Mouse (Mus musculus) ES-E14 (cell line): ENCODE measurements around the gene Lrrc10b. TPM values are rescaled to one million over a fixed set of nuclear protein-coding genes. Genes with fewer than 3 reads are reported as not detected.

ENCODE experiments used
- DNase-seq: peaks from one replicate; pipeline ENCODE4 v3.0.0-alpha.2; 2013; ENCODE audit warnings: low read depth, low spot score
- H3K27ac ChIP-seq: 2 replicates; pipeline ENCODE4 v1.5.1; 2012; ENCODE audit warnings: low read depth, mild to moderate bottlenecking, low read length, moderate library complexity, mixed read lengths; ENCODE audit not compliant: poor library complexity, insufficient read depth, severe bottlenecking
- H3K36me3 ChIP-seq: 2 replicates; pipeline ENCODE4 v1.6.1; 2012; ENCODE audit warnings: mild to moderate bottlenecking, low read length, moderate library complexity, mixed read lengths; ENCODE audit not compliant: control insufficient read depth, poor library complexity, insufficient read depth, severe bottlenecking
- H3K4me1 ChIP-seq, 2 experiments: fragments of 150-350 bp in 1 of 2; sonication (generic) in 1 of 2; 2 replicates each; pipeline ENCODE4 v1.6.1; 2012; ENCODE audit warnings: low read length in 2 of 2, mild to moderate bottlenecking in 1 of 2, mixed read lengths in 1 of 2; ENCODE audit not compliant: control insufficient read depth in 2 of 2, insufficient read depth in 2 of 2, poor library complexity in 1 of 2
- H3K4me3 ChIP-seq, 2 experiments: fragments of 150-350 bp in 1 of 2; sonication (generic) in 1 of 2; 2 replicates each; pipeline ENCODE4 v1.5.1; 2012; ENCODE audit warnings: low read length in 2 of 2, low read depth in 1 of 2, mild to moderate bottlenecking in 1 of 2, mixed read lengths in 1 of 2; ENCODE audit not compliant: insufficient read depth in 1 of 2, poor library complexity in 1 of 2, severe bottlenecking in 1 of 2
- H3K9ac ChIP-seq: 2 replicates; pipeline ENCODE4 v1.6.1; 2012; ENCODE audit warnings: low read depth, mild to moderate bottlenecking, low read length, mixed read lengths; ENCODE audit not compliant: poor library complexity, insufficient read depth, severe bottlenecking
- H3K9me3 ChIP-seq: fragments of 150-350 bp; sonication (generic); 2 replicates; pipeline ENCODE4 v1.6.1; 2012; ENCODE audit warnings: low read depth, mild to moderate bottlenecking, low read length; ENCODE audit not compliant: control insufficient read depth, insufficient read depth
- CHD2 ChIP-seq: IDR thresholded peaks from 2 replicates; pipeline ENCODE4 v1.6.1; 2014; ENCODE audit warnings: mild to moderate bottlenecking, low read depth, low read length, inconsistent platforms
- HCFC1 ChIP-seq: IDR thresholded peaks from 2 replicates; pipeline ENCODE4 v1.6.1; 2012; ENCODE audit warnings: low read length, inconsistent platforms, borderline replicate concordance; ENCODE audit not compliant: insufficient read depth
- MAFK ChIP-seq: IDR thresholded peaks from 2 replicates; pipeline ENCODE4 v1.6.1; 2014; ENCODE audit warnings: mild to moderate bottlenecking, low read depth, low read length, inconsistent platforms; ENCODE audit not compliant: insufficient read depth
- ZC3H11A ChIP-seq: IDR thresholded peaks from 2 replicates; pipeline ENCODE4 v1.6.1; 2012; ENCODE audit warnings: low read depth, mild to moderate bottlenecking, inconsistent platforms, low read length, borderline replicate concordance
- ZNF384 ChIP-seq: IDR thresholded peaks from 2 replicates; pipeline ENCODE4 v1.6.1; 2012; ENCODE audit warnings: low read depth, low read length, inconsistent platforms
- in situ Hi-C, 2 experiments: fragments of 600-800 bp; cut with MboI; formaldehyde crosslinking; loops; one replicate each; pipeline ENCODE4 v1.15.1; 2025; ENCODE audit warnings: low sequenced_read_pairs in 2 of 2, inconsistent platforms in 1 of 2; ENCODE audit not compliant: unreplicated experiment in 2 of 2
- total RNA-seq: library from RNA; depleted of rRNA; stranded (reverse); fragments of 300-350 nt; gene quantifications from 2 replicates; pipeline ENCODE4 v1.2.3, GENCODE M21; 2012

Gene Lrrc10b
- total RNA-seq, 1 experiment, result 0.27 TPM

- H3K9me3 ChIP-seq, result no peaks in the 10 kb centered on the region
- no peak for TF ChIP-seq MAFK
- TF ChIP-seq CHD2, result no peak
- TF ChIP-seq ZC3H11A, result no peak
- no peak for TF ChIP-seq HCFC1
- no peak for TF ChIP-seq ZNF384
- H3K27ac ChIP-seq, result no peak overlapping the region
- no peak overlapping the region for H3K9ac ChIP-seq
- peaks cover 0 to 19% of the 10 kb centered on the region in 2 experiments; a peak in 1 of 4 replicates for H3K4me1 ChIP-seq
- in situ Hi-C loops, result no loop called here
- no peaks in the 10 kb centered on the region for H3K36me3 ChIP-seq
- no peak for DNase-seq
- no peak overlapping the region for H3K4me3 ChIP-seq
Observed at GRCm38 (mm10) chr19:10461584-10461983, 4.3 kb upstream of the Lrrc10b start.

- Histone ChIP-seq H3K9me3 (no peaks in the 10 kb centered on the region), H3K4me3 (no peak overlapping the region), H3K4me1 (peaks cover 0 to 19% of the 10 kb centered on the region in 2 experiments; a peak in 1 of 4 replicates), H3K36me3 (no peaks in the 10 kb centered on the region), H3K27ac (no peak overlapping the region), H3K9ac (no peak overlapping the region)
- TF ChIP-seq CHD2, result no peak
- no peak for TF ChIP-seq HCFC1
- TF ChIP-seq ZC3H11A, result no peak
- TF ChIP-seq ZNF384, result no peak
- TF ChIP-seq MAFK, result no peak
- in situ Hi-C loops, result no loop called here
- DNase-seq, result no peak
Observed at GRCm38 (mm10) chr19:10459907-10460306, 2.6 kb upstream of the Lrrc10b start.

- peak overlapping the region; percentile 28 to 57; a peak in 1 of 4 replicates for H3K4me3 ChIP-seq
- no peaks in the 10 kb centered on the region for H3K36me3 ChIP-seq
- DNase-seq, result no peak
- in situ Hi-C loops, result no loop called here
- H3K27ac ChIP-seq, result no peak overlapping the region
- TF ChIP-seq CHD2 (no peak), ZNF384 (no peak), HCFC1 (no peak), MAFK (no peak), ZC3H11A (no peak)
- peaks cover 0 to 14% of the 10 kb centered on the region in 2 experiments; a peak in 1 of 4 replicates for H3K4me1 ChIP-seq
- H3K9me3 ChIP-seq, result no peaks in the 10 kb centered on the region
- no peak overlapping the region for H3K9ac ChIP-seq
Observed at GRCm38 (mm10) chr19:10458096-10458495, 823 bp upstream of the Lrrc10b start.

- TF ChIP-seq ZC3H11A (no peak), CHD2 (no peak), MAFK (no peak), ZNF384 (no peak), HCFC1 (no peak)
- Histone ChIP-seq H3K36me3 (no peaks in the 10 kb centered on the region), H3K4me3 (peak overlapping the region; percentile 63 to 75), H3K9ac (peak overlapping the region; percentile 34; the same call in 1 of the 2 replicates), H3K9me3 (no peaks in the 10 kb centered on the region), H3K4me1 (peaks cover 0 to 12% of the 10 kb centered on the region in 2 experiments; a peak in 1 of 4 replicates), H3K27ac (no peak overlapping the region)
- in situ Hi-C loops, result no loop called here
- DNase-seq, result peak; percentile 92
Observed at GRCm38 (mm10) chr19:10457484-10457800, 169 bp upstream of the Lrrc10b start.

GRCm38 (mm10) chr19:10455437-10455806, 1.9 kb downstream of the Lrrc10b start:
- DNase-seq, result no peak
- no peaks in the 10 kb centered on the region for H3K9me3 ChIP-seq
- H3K4me1 ChIP-seq, result peaks cover 0 to 8% of the 10 kb centered on the region in 2 experiments; a peak in 1 of 4 replicates
- no peaks in the 10 kb centered on the region for H3K36me3 ChIP-seq
- no peak overlapping the region for H3K4me3 ChIP-seq
- H3K9ac ChIP-seq, result no peak overlapping the region
- in situ Hi-C loops, result no loop called here
- TF ChIP-seq CHD2 (no peak), MAFK (no peak), ZC3H11A (no peak), ZNF384 (no peak), HCFC1 (no peak)
- no peak overlapping the region for H3K27ac ChIP-seq
